Mouse (Mus musculus) liver, embryonic 11.5 days (tissue): ENCODE measurements around the gene C1qbp. TPM values are rescaled to one million over a fixed set of nuclear protein-coding genes. Genes with fewer than 3 reads are reported as not detected.

Source experiments
- ATAC-seq: fragments of 200-750 bp; cut with Nextera tagmentation; replicated peaks from 2 replicates; pipeline ENCODE4 v1.8.0; 2017; ENCODE audit warnings: moderate number of reproducible peaks, mild to moderate bottlenecking, moderate TSS enrichment, moderate library complexity; ENCODE audit not compliant: low FRiP score
- DNase-seq: peaks from one replicate; pipeline ENCODE4 v3.0.0-alpha.2; 2017; ENCODE audit warnings: low spot score
- H3K27ac ChIP-seq: fragments of 300-500 bp; sonication (generic); 2 replicates; pipeline ENCODE4 v1.5.1; 2014; ENCODE audit warnings: mild to moderate bottlenecking, low read depth, low read length, control low read depth
- H3K27me3 ChIP-seq: fragments of 300-500 bp; sonication (generic); replicated peaks from 2 replicates; pipeline ENCODE4 v1.6.1; 2014; ENCODE audit warnings: low read length, mixed read lengths; ENCODE audit not compliant: control insufficient read depth, insufficient read depth
- H3K36me3 ChIP-seq: fragments of 300-500 bp; sonication (generic); 2 replicates; pipeline ENCODE4 v1.6.1; 2014; ENCODE audit warnings: mild to moderate bottlenecking, low read length, moderate library complexity, mixed read lengths; ENCODE audit not compliant: control insufficient read depth, insufficient read depth
- H3K4me1 ChIP-seq: fragments of 300-500 bp; sonication (generic); replicated peaks from 2 replicates; pipeline ENCODE4 v1.6.1; 2014; ENCODE audit warnings: low read length, mixed read lengths; ENCODE audit not compliant: control insufficient read depth, insufficient read depth
- H3K4me2 ChIP-seq: fragments of 300-500 bp; sonication (generic); 2 replicates; pipeline ENCODE4 v1.6.1; 2014; ENCODE audit warnings: mild to moderate bottlenecking, control low read depth, moderate library complexity
- H3K4me3 ChIP-seq: fragments of 300-500 bp; sonication (generic); 2 replicates; pipeline ENCODE4 v1.5.1; 2014; ENCODE audit warnings: low read depth, low read length, control low read depth
- H3K9ac ChIP-seq: fragments of 300-500 bp; sonication (generic); 2 replicates; pipeline ENCODE4 v1.6.1; 2014; ENCODE audit warnings: low read depth, low read length, control low read depth
- H3K9me3 ChIP-seq: fragments of 300-500 bp; sonication (generic); 2 replicates; pipeline ENCODE4 v1.6.1; 2016; ENCODE audit warnings: low read length, inconsistent platforms, mixed read lengths; ENCODE audit not compliant: control insufficient read depth
- WGBS: fragments of 180-500 bp; shearing (Covaris S2); extraction: QIAGEN DNeasy Blood & Tissue Kit; methylation state at CpG from one replicate; pipeline ENCODE4 v1.1.7; 2014; 5-methylcytosine and 5-hydroxymethylcytosine counted together
- polyA plus RNA-seq: library from polyadenylated mRNA; unstranded; fragments of >200 nt; fragmentation: Nextera tagmentation; extraction: Ambion mirVana; gene quantifications from 2 replicates; pipeline ENCODE4 v1.2.1, GENCODE M21; 2014

Gene C1qbp
- 568 and 569 TPM in 2 replicates for polyA plus RNA-seq

GRCm38 (mm10) chr11:70982557-70983228 is at the start of gene C1qbp:
Gene C1qbp, minus strand, starts transcription at chr11:70983026.
- peak; percentile 91 for ATAC-seq

GRCm38 (mm10) chr11:71032070-71032469 is 49.2 kb upstream of the C1qbp start:
- Histone ChIP-seq H3K4me2 (peak overlapping the region; percentile 63), H3K9ac (peak overlapping the region; percentile 28; the same call in 1 of the 2 replicates), H3K27ac (no peak overlapping the region), H3K9me3 (no peaks in the 10 kb centered on the region), H3K4me3 (peak overlapping the region; percentile 45), H3K27me3 (peaks cover 7% of the 10 kb centered on the region), H3K36me3 (peaks cover 5% of the 10 kb centered on the region; the same call in 1 of the 2 replicates), H3K4me1 (no peaks in the 10 kb centered on the region; the same call in 1 of the 2 replicates)
- ATAC-seq, result no peak
- WGBS, result 62% methylated on average over 7 of the region's 7 CpGs
- DNase-seq, result no peak

More at GRCm38 (mm10) chr11:70982557-70983228, at the start of gene C1qbp:
- peak; percentile 93 for DNase-seq
- Histone ChIP-seq H3K27me3 (no peaks in the 10 kb centered on the region), H3K9ac (peak within 1 kb of the TSS; percentile 85), H3K36me3 (peaks cover 54% of the 10 kb centered on the region), H3K27ac (peak within 1 kb of the TSS; percentile 58), H3K4me1 (peaks cover 12% of the 10 kb centered on the region), H3K4me2 (peak within 1 kb of the TSS; percentile 75), H3K9me3 (no peaks in the 10 kb centered on the region), H3K4me3 (peak within 1 kb of the TSS; percentile 86)
- under 1% methylated on average over 54 of the region's 64 CpGs for WGBS

- Histone ChIP-seq H3K27ac (no peak overlapping the region), H3K4me3 (no peak overlapping the region), H3K36me3 (peaks cover 17% of the 10 kb centered on the region), H3K4me2 (no peak overlapping the region), H3K9me3 (no peaks in the 10 kb centered on the region), H3K27me3 (peaks cover 7% of the 10 kb centered on the region), H3K9ac (no peak overlapping the region), H3K4me1 (no peaks in the 10 kb centered on the region; the same call in 1 of the 2 replicates)
- WGBS, result 77% methylated on average over 3 of the region's 3 CpGs
- no peak for ATAC-seq
- no peak for DNase-seq
Measured at GRCm38 (mm10) chr11:71029403-71030118, 46.7 kb upstream of the C1qbp start.

GRCm38 (mm10) chr11:71028280-71028679 is 45.5 kb upstream of the C1qbp start:
- H3K27ac ChIP-seq, result no peak overlapping the region
- no peak overlapping the region for H3K9ac ChIP-seq
- ATAC-seq (no peak), DNase-seq (no peak)
- H3K36me3 ChIP-seq, result peaks cover 17% of the 10 kb centered on the region
- 79% methylated on average over 3 of the region's 3 CpGs for WGBS
- H3K4me3 ChIP-seq, result no peak overlapping the region
- H3K4me1 ChIP-seq, result no peaks in the 10 kb centered on the region; the same call in 1 of the 2 replicates
- peaks cover 7% of the 10 kb centered on the region for H3K27me3 ChIP-seq
- no peak overlapping the region for H3K4me2 ChIP-seq
- no peaks in the 10 kb centered on the region for H3K9me3 ChIP-seq

- peak within 1 kb of the TSS; percentile 90 for H3K4me3 ChIP-seq
- DNase-seq (peak; percentile 95), ATAC-seq (peak; percentile 99)
- no peaks in the 10 kb centered on the region for H3K9me3 ChIP-seq
- H3K4me2 ChIP-seq, result peak within 1 kb of the TSS; percentile 83
- peak within 1 kb of the TSS; percentile 95 for H3K27ac ChIP-seq
- H3K27me3 ChIP-seq, result no peaks in the 10 kb centered on the region
- under 1% methylated on average over 71 of the region's 71 CpGs for WGBS
- peaks cover 3% of the 10 kb centered on the region; the same call in 1 of the 2 replicates for H3K36me3 ChIP-seq
- H3K4me1 ChIP-seq, result peaks cover 10% of the 10 kb centered on the region; the same call in 1 of the 2 replicates
- H3K9ac ChIP-seq, result peak within 1 kb of the TSS; percentile 90
Measured at GRCm38 (mm10) chr11:71019201-71020068, 36.6 kb upstream of the C1qbp start, which contains the start of the genes Mis12 and Derl2. Gene Mis12, plus strand, starts transcription at chr11:71019611. Gene Derl2, minus strand, starts transcription at chr11:71019841.

- no peaks in the 10 kb centered on the region for H3K27me3 ChIP-seq
- H3K4me1 ChIP-seq, result peaks cover 10% of the 10 kb centered on the region; the same call in 1 of the 2 replicates
- H3K36me3 ChIP-seq, result peaks cover 3% of the 10 kb centered on the region; the same call in 1 of the 2 replicates
- H3K9ac ChIP-seq, result peak overlapping the region; percentile 90
- no peak for DNase-seq
- H3K4me2 ChIP-seq, result peak overlapping the region; percentile 81
- WGBS, result 5% methylated on average over 28 of the region's 28 CpGs
- no peaks in the 10 kb centered on the region for H3K9me3 ChIP-seq
- peak overlapping the region; percentile 73 for H3K27ac ChIP-seq
- peak; percentile 14 for ATAC-seq
- H3K4me3 ChIP-seq, result peak overlapping the region; percentile 90
Measured at GRCm38 (mm10) chr11:71018416-71019200, 35.8 kb upstream of the C1qbp start.

- H3K4me2 ChIP-seq, result 0 out of 2 replicates have a peak overlapping the region, but pooled peaks have one; percentile 8
- DNase-seq, result no peak
- WGBS, result 97% methylated on average over 1 of the region's 1 CpGs
Measured at GRCm38 (mm10) chr11:71017051-71017450, 34.2 kb upstream of the C1qbp start.

More at GRCm38 (mm10) chr11:71017051-71017450, 34.2 kb upstream of the C1qbp start:
- H3K9me3 ChIP-seq, result no peaks in the 10 kb centered on the region
- H3K27ac ChIP-seq, result no peak overlapping the region
- peaks cover 10% of the 10 kb centered on the region; the same call in 1 of the 2 replicates for H3K4me1 ChIP-seq
- H3K36me3 ChIP-seq, result peaks cover 11% of the 10 kb centered on the region; the same call in 1 of the 2 replicates
- no peak overlapping the region for H3K9ac ChIP-seq
- no peaks in the 10 kb centered on the region for H3K27me3 ChIP-seq
- H3K4me3 ChIP-seq, result no peak overlapping the region
- no peak for ATAC-seq
